ENCODE assay signal across 24 mouse cellular contexts in the genomic region with DNA sequence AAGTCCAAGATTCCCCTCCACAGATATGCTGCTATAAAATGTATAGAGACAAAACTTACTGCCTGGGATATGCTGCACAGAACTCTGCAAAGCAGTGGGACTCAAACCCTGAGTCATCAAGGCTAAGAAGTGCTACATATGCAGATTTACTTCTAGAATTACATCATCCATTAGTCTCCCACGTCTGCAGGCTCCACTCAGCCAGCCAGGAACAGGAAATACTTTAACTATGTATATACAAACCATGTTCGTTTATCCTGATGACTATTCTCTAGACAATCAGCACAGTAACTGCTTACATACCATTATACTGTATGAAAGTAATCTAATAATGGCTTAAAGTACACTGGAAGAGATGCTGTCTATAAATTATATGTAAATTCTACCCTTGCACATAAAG. TPM values are rescaled to one million over a fixed set of nuclear protein-coding genes. Genes with fewer than 3 reads are reported as not detected.
A peak's percentile ranks its signal among the peaks of the same experiment; 100 is the strongest.
DNase-seq lines count a peak whose midpoint lies in the region; ATAC-seq and TF ChIP-seq lines count a peak whose summit lies in the region.
"Had no signal": no experiment of that assay in that cellular context is flagged by ENCODE, and none has a peak within 500 bp of the region (broad histone marks: within the 10 kb centered on the region; RNA-seq: fewer than 3 reads in every experiment).

No protein-coding gene starts in this region.

- H3K79me2 ChIP-seq in liver, adult 2 months (ENCODE audit: control insufficient read depth, insufficient read depth, low read length): no peaks in the 10 kb centered on the region

- peak; percentile 4 for DNase-seq in liver, adult 2 months (ENCODE audit: extremely low read depth, low read depth, low spot score)
- DNase-seq in liver, embryonic 11.5 days (ENCODE audit: low spot score): no peak
- DNase-seq in right cerebral cortex, adult 18-20 months: peak; percentile 12
- no peak for DNase-seq in right cerebral cortex, postnatal 10 days (ENCODE audit: low spot score in 2 of 2)
- no peak for DNase-seq in cerebellum, adult 8-10 months
- DNase-seq: adrenal gland, postnatal 14 days; cerebellum, adult 11 months; cerebellum, postnatal 14 days; gastrocnemius, postnatal 14 days; heart, adult 2 months; heart, postnatal 4 days; kidney, adult 18-20 months; kidney, postnatal 10 days; layer of hippocampus, postnatal 36 days; lung, adult 18-20 months; right cerebral cortex, postnatal 14 days; spleen, adult 18-20 months had no signal

- WGBS in liver, adult 2 months: 72% methylated on average over 2 of the region's 2 CpGs
- WGBS in liver, embryonic 11.5 days: 52% methylated on average over 2 of the region's 2 CpGs
- 29% methylated on average over 2 of the region's 2 CpGs for WGBS in intestine, embryonic 16.5 days
- WGBS in midbrain, embryonic 16.5 days: 79% methylated on average over 2 of the region's 2 CpGs

- H3K4me1 ChIP-seq in liver, adult 2 months (ENCODE audit: control insufficient read depth, insufficient read depth, low read length): no peaks in the 10 kb centered on the region
- peaks cover 15% of the 10 kb centered on the region for H3K4me1 ChIP-seq in liver, embryonic 11.5 days (replicated peaks; ENCODE audit: control insufficient read depth, insufficient read depth, low read length)
- no peaks in the 10 kb centered on the region for H3K4me1 ChIP-seq in intestine, embryonic 16.5 days (ENCODE audit: control insufficient read depth, insufficient read depth, low read length)
- H3K4me1 ChIP-seq in midbrain, embryonic 16.5 days (ENCODE audit: control insufficient read depth, insufficient read depth, low read length): no peaks in the 10 kb centered on the region
- H3K4me1 ChIP-seq: forebrain, embryonic 12.5 days; neural tube, embryonic 13.5 days had no signal

- TF ChIP-seq POLR2A in liver, adult 2 months (IDR thresholded peaks at IDR 0.05; ENCODE audit: extremely low read depth, insufficient read depth, low read length): no peak

- no peaks in the 10 kb centered on the region for H3K9me3 ChIP-seq in liver, embryonic 11.5 days (ENCODE audit: control insufficient read depth, low read length)
- no peaks in the 10 kb centered on the region for H3K9me3 ChIP-seq in intestine, embryonic 16.5 days (ENCODE audit: control insufficient read depth, low read length)
- H3K9me3 ChIP-seq in midbrain, embryonic 16.5 days (replicated peaks; ENCODE audit: control insufficient read depth, low read length, poor library complexity, severe bottlenecking): no peaks in the 10 kb centered on the region
- H3K9me3 ChIP-seq: forebrain, embryonic 12.5 days; neural tube, embryonic 13.5 days had no signal

- no peaks in the 10 kb centered on the region for H3K27me3 ChIP-seq in liver, adult 2 months (ENCODE audit: control insufficient read depth, insufficient read depth, low read length)
- H3K27me3 ChIP-seq in liver, embryonic 11.5 days (replicated peaks; ENCODE audit: control insufficient read depth, insufficient read depth, low read length): no peaks in the 10 kb centered on the region
- no peaks in the 10 kb centered on the region for H3K27me3 ChIP-seq in intestine, embryonic 16.5 days (replicated peaks; ENCODE audit: control insufficient read depth, insufficient read depth, low read length)
- H3K27me3 ChIP-seq in midbrain, embryonic 16.5 days (ENCODE audit: control insufficient read depth, insufficient read depth, low read depth, low read length): no peaks in the 10 kb centered on the region
- H3K27me3 ChIP-seq: forebrain, embryonic 12.5 days; neural tube, embryonic 13.5 days had no signal

- ATAC-seq in liver, embryonic 11.5 days (replicated peaks; ENCODE audit: low FRiP score): no peak
- peak; percentile 84 for ATAC-seq in intestine, embryonic 16.5 days
- ATAC-seq in midbrain, embryonic 16.5 days: no peak
- ATAC-seq: hindbrain, embryonic 16.5 days had no signal

- H3K36me3 ChIP-seq in liver, adult 2 months (ENCODE audit: control insufficient read depth, insufficient read depth, low read length): peaks cover 40% of the 10 kb centered on the region
- peaks cover 16% of the 10 kb centered on the region; the same call in 1 of the 2 replicates for H3K36me3 ChIP-seq in liver, embryonic 11.5 days (ENCODE audit: control insufficient read depth, insufficient read depth, low read length)
- H3K36me3 ChIP-seq in intestine, embryonic 16.5 days (ENCODE audit: control insufficient read depth, insufficient read depth, low read length): peaks cover 9% of the 10 kb centered on the region
- H3K36me3 ChIP-seq in midbrain, embryonic 16.5 days (ENCODE audit: control insufficient read depth, insufficient read depth, low read length): peaks cover 11% of the 10 kb centered on the region; the same call in 1 of the 2 replicates

- H3K4me2 ChIP-seq in liver, embryonic 11.5 days: no peak overlapping the region
- no peak overlapping the region for H3K4me2 ChIP-seq in intestine, embryonic 16.5 days (ENCODE audit: low read depth, low read length)
- H3K4me2 ChIP-seq in midbrain, embryonic 16.5 days (ENCODE audit: low read length): no peak overlapping the region
- H3K4me2 ChIP-seq: forebrain, embryonic 12.5 days; midbrain, embryonic 11.5 days; neural tube, embryonic 13.5 days had no signal

- H3K27ac ChIP-seq in liver, adult 2 months (replicated peaks; ENCODE audit: insufficient read depth, low read depth, low read length): no peak overlapping the region
- no peak overlapping the region for H3K27ac ChIP-seq in liver, embryonic 11.5 days (ENCODE audit: low read depth, low read length)
- no peak overlapping the region for H3K27ac ChIP-seq in intestine, embryonic 16.5 days (ENCODE audit: low read length)
- no peak overlapping the region for H3K27ac ChIP-seq in midbrain, embryonic 16.5 days (ENCODE audit: low read length)
- H3K27ac ChIP-seq: forebrain, embryonic 12.5 days; heart, adult 2 months; neural tube, embryonic 13.5 days had no signal

- no peak overlapping the region for H3K9ac ChIP-seq in liver, adult 2 months (ENCODE audit: low read depth, low read length)
- H3K9ac ChIP-seq in liver, embryonic 11.5 days (ENCODE audit: low read depth, low read length): no peak overlapping the region
- H3K9ac ChIP-seq in intestine, embryonic 16.5 days (ENCODE audit: low read depth, low read length): no peak overlapping the region
- H3K9ac ChIP-seq in midbrain, embryonic 16.5 days (ENCODE audit: low read depth, low read length): no peak overlapping the region
- H3K9ac ChIP-seq: forebrain, embryonic 12.5 days; neural tube, embryonic 13.5 days had no signal

- no peak for TF ChIP-seq CTCF in liver, adult 2 months (IDR thresholded peaks at IDR 0.05; ENCODE audit: low read depth, low read length)

- H3K4me3 ChIP-seq in liver, adult 2 months (ENCODE audit: insufficient read depth, low read depth, low read length): no peak overlapping the region
- no peak overlapping the region for H3K4me3 ChIP-seq in liver, embryonic 11.5 days (ENCODE audit: low read depth, low read length)
- H3K4me3 ChIP-seq in intestine, embryonic 16.5 days (ENCODE audit: low read length): no peak overlapping the region
- H3K4me3 ChIP-seq in midbrain, embryonic 16.5 days (ENCODE audit: low read depth, low read length): no peak overlapping the region
- H3K4me3 ChIP-seq: forebrain, embryonic 12.5 days; heart, adult 2 months; neural tube, embryonic 13.5 days had no signal

RNA-seq across cellular contexts. Expression of gene Rfc1, which starts 41.2 kb away (rescaled TPM):
- 16.5 and 19.3 TPM in 2 replicates for total RNA-seq in liver, adult 2 months (2014; rRNA removed)
- 3.7 and 4.6 TPM in 2 replicates for polyA plus RNA-seq in liver, adult 2 months (2012; rRNA removed)
- 82.3 and 83.3 TPM in 2 replicates for polyA plus RNA-seq in liver, embryonic 11.5 days (2014; fragmentation: Nextera tagmentation; extraction: Ambion mirVana)
- 50.7 and 63.4 TPM in 2 replicates for polyA plus RNA-seq in intestine, embryonic 16.5 days (2015; fragmentation: Nextera tagmentation; extraction: Ambion mirVana)
- 26.5 and 29.2 TPM in 2 replicates for polyA plus RNA-seq in midbrain, embryonic 16.5 days (2015; fragmentation: Nextera tagmentation; extraction: Ambion mirVana)

RNA-seq across cellular contexts. Expression of gene Klb, which starts 53.8 kb away (rescaled TPM):
- 40.2 and 49.9 TPM in 2 replicates for total RNA-seq in liver, adult 2 months (2014; rRNA removed)
- polyA plus RNA-seq in liver, adult 2 months (2012; rRNA removed): 16.7 and 17.7 TPM in 2 replicates
- 10.8 and 11.6 TPM in 2 replicates for polyA plus RNA-seq in liver, embryonic 11.5 days (2014; fragmentation: Nextera tagmentation; extraction: Ambion mirVana)
- polyA plus RNA-seq in intestine, embryonic 16.5 days (2015; fragmentation: Nextera tagmentation; extraction: Ambion mirVana): 2.9 and 4.0 TPM in 2 replicates
- polyA plus RNA-seq in midbrain, embryonic 16.5 days (2015; fragmentation: Nextera tagmentation; extraction: Ambion mirVana): 0.09 and 0.15 TPM in 2 replicates
- polyA plus RNA-seq: heart, embryonic 14.5 days had no signal

Comparison
In these comparisons a context has a peak if more than half of its experiments do, and no peak if none do; other contexts are left out.
1. DNase-seq: peak in liver, adult 2 months (single experiment) and right cerebral cortex, adult 18-20 months (single experiment); none in liver, embryonic 11.5 days (single experiment), right cerebral cortex, postnatal 10 days (0 of 2) and cerebellum, adult 8-10 months (single experiment).